Mouse (Mus musculus) liver, embryonic 14.5 days (tissue): ENCODE measurements at regions not wholly inside any gene's neighbourhood (a gene's known extent, or its start where the extent isn't known, plus 50 kb on each side); places are given as distances from the start of the nearest gene placed in this dataset.

Experiments
- CTCF ChIP-seq: IDR thresholded peaks from 2 replicates; pipeline ENCODE4 v1.5.1; 2016; ENCODE audit warnings: antibody characterized with exemption, low read depth, control low read depth
- EP300 ChIP-seq: IDR thresholded peaks from 2 replicates; pipeline ENCODE4 v1.6.1; 2016; ENCODE audit warnings: antibody characterized with exemption, low read depth

DNA sequence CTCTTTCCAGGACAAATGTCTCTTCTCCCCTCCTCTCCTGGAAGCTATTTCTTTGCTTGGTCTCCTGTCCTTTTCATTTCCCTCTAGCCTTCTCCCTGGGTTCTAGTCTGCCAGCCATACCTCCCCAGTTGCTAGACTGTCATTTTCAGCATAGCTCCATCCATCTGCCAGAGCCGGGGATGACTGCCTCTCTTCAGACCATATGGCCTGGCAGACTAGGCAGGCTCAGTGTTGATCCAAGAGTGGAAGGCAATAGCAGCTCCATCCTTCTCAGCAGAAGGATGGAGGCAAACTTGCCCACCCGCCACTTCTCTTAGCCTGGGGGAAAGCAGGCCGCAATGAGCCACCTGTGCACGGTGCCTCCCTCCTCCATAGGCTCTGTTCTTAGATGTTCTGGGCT, 242.0 kb upstream of the Adra1b start:
- TF ChIP-seq EP300 (no peak), CTCF (no peak)
